Mouse (Mus musculus) induced T-regulatory cell, adult 2 months (primary cell): ENCODE measurements around the gene Abca14.

Source experiments
- DNase-seq: peaks from one replicate; pipeline ENCODE4 v3.0.0-alpha.2; 2012; ENCODE audit warnings: low read depth

Gene Abca14

DNA sequence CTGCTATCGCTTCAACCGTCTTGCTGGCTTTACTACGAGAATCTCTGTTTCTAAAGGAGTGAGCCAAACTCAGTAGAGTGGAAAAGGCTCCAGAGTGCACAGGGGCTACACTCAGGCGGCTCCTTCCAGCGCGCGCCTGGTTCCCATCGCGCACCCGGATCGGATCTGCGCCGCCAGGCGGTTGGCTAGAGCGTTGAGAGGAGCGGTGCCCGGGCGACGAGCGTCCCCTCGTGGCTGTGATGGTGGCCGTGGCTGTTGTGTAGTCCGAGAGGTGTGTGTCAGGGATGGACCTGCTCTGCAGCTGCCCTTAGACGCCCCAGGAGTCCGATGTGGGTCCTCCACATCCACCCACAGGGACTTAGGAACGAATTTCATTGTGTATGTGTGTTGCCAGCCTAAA is at the start of gene Abca14:
Gene Abca14 (plus strand): TSS at position 173 of the 400 bp plus-strand sequence.
- DNase-seq: peak; percentile 9

DNA sequence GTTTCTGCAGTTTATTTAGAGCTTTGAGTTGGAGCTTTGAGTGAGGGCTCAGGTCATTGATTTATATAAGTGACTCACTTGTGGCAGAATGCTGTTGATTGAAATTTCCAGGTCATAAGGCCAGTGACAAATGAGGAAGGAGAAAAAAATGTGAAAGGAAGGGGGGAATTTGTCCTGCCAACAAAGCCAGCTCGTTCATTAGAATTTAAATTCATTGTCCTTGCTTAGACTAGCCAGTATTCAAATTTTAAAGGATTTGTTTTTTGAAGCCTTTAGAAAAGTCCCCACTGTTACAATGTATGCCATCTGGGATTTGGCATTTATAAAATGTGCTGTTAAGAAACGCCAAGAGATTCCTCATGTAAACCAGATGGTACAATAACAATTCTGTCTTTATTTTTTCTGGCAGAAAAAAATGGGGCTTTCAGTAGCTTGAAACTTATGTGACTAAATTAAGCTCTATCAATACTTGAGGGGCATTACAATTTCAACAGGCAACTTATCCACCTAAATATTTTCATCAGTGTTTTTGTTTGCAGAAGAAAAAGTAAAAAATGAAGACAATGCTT is 46.8 kb upstream of the Abca14 start:
- DNase-seq: no peak

DNA sequence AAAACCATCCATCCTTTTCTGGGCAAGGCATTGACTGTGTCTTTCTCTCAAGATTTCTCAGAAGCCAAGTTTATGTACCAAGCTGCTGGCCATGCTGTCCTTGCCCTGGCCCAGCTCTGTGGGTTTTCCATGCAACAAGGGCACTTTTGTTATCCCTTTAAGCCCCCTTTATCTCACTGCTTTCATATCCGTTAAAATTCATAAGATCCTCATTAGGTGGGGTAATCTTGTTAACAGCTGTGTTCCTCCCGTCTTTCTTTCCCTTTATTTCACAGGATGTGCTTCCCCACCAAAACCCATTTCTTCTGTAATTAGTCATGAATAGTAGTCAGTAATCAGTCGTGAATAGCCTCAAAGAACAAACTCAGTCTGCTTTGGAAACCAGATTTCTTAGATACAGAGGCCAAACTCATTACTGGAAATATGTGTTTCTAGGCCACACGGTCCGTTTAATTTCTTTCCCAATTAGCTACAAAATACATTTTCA is 46.1 kb upstream of the Abca14 start:
- no peak for DNase-seq

DNA sequence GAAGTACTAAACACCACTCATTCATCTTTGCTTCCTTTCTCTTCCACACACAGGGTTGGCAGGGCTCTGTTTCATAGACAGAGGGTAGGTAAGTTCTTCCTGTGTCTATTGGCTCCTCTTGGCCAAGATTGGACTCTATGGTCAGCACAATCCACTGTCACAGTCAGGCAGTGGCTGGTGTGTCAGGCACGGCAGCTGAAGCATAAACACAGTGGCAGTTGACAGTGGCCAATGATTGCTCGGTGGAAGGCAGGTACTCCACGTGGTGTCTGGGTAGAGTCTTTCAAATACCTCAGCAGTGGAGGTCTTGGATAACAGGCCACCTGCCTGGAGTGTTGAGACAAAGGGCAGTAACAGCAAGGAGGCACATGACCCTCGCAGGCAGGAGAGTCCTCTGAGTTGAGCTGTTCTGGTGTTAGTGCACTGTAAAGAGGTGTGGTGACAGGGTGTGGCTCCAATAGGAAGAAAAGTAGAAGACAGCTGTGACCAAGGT is 45.6 kb upstream of the Abca14 start:
- DNase-seq: no peak

DNA sequence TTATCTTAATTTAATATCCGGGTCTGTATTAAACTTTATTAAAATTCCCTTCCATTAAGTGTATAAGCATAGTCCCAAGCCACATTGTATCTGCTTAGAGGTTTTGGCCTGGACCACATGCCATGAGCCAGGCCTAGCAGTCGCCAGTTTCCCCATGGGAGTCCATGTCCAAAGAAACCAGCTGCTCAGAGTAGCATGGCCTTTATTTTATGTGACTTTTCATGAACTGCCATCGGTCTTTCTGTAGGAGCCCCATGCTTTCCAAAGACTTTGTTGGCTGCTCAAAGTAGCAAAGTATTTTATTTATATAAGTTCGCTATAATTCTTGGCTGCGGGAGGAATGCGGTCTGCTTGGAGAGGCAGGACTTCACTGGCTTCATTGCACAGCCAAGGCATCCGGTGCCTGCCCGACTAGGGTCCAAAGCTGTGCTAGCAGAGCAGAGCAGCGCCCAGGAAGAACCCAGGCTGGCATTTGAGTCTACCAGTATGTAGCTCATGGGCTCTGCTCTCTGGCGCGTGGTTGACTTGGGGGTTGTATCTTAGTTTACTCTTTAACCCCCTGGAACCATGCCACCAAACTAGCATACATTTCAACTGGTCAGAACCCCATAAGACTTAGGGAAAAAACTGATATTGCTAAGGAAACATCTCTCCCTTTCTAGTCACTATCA is 40.0 kb upstream of the Abca14 start:
- no peak for DNase-seq

DNA sequence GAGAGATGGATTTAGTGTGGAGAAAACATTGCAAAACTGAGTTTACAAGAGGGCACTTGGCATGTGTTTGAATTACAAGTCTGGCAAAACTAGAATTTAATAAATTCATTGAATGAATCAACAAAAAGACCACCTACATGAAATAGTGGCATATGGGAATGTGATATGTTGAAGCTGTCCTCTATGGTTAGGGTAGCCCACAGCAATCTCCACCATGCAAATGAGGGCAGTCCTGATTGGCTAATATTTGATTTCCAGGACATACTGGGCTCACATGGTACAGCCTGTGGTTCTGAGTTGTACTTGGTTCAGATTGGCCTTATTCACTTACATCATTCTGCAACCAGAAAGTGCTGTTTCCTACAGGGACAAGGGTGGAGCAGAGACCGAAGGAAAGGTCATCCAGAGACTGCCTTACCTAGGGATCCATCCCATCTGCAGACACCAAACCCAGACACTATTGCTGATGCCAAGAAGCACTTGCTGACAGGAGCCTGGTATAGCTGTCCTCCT is 31.5 kb upstream of the Abca14 start:
- DNase-seq: no peak

DNA sequence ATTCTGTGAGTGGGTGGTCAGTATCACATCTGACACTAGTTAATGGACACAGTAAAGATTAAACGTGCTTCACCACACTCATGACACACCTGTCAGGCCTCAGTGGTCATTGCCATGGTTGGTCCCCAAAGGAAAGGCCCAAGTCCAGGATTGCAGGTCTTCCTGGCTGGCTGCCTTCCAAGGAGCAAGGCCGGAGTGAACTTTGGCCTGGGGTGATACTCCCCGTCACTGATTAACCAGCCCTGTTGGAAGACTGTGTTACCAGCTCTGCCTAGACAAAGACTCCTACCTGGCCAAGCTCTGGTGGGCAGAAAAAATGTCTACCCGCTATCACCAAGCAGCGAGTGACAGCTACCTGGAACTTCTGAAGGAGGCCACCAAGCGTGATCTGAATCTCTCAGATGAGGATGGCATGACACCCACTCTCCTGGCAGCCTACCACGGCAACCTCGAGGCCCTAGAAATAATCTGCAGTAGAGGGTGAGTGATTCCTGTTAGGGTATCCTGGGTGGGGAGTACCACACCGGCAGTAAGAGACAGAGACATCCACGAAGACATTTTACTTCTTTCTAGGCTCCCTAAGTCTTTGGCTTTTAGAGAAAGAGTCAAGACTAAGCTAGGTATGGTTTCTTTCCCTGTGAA is 30.0 kb upstream of the Abca14 start, which contains the start of gene Anks4b:
Gene Anks4b (plus strand): TSS at position 256 of the 642 bp plus-strand sequence.
- no peak for DNase-seq

DNA sequence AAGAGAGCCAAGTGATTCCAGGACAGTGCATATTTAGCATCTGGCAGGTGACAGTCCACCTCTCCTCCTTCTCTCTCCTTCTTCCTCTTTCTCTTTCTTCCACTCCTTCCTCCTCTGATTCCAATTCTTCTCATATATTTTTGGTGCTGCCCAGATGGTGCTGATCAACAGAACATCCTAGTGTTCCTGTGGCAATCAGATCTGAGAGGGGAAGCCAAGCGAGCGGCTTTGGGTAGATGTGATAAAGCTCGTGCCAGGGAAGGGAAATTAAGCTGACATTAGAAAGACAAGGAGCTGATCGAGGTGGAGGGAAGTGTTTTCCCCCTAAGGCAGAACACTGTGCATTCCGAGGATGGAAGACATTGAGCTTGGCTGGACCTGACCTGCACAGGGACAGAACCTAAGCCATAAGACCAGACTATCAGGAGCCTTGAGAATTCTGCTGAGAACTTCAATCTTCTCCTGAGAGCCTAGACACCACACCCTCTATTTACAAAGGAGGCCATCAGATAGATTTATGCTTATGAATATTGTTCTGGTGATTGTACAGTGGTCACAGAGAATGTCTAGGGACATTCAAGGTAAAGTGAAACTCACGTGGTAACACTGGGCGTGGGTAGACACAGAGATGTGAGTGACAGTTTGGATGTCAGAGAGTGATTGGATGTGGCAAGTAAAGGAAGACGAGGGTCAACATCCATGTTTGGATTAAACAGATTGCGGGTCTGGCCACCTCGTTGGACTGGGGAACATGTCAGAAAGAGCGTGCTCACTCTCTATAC is 28.8 kb upstream of the Abca14 start:
- DNase-seq: no peak

DNA sequence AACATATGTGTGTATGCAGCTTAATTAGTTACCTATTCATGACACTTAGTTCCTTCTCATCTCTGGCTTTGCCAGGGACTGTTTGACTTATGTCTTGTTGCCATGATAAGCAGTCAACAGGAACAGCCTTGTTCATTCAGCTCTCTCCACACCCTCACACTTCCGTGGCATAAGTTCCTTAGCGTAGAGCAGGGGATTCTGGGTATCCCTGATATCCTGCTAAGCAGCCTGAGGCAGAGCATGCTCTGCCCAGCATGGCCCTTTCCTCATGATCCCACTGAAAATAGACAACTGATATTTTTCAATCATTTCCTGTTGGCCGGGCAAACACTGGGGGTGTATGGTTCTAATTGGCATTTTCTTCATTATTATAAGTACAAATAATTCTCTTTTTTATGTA is 26.1 kb upstream of the Abca14 start:
- no peak for DNase-seq

DNA sequence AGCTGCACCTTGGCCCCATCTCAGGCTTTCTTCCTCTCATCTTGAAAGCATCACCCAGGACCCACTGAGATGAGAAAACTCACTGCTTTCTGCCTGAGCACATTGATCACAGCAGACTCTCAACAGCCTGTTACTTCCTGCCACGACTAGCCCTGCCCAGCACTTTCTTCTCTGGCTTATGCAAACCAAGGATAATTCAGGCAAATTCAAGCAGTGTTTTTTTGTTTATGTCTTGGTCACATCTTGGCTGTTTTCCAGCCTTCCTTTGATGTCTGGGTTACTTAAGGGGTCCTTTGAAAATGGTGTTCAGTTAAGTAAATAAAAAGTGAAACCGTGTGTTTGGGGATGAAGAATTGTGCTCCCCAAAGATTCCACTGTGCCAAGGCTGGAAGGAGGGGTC is 24.8 kb upstream of the Abca14 start:
- no peak for DNase-seq

DNA sequence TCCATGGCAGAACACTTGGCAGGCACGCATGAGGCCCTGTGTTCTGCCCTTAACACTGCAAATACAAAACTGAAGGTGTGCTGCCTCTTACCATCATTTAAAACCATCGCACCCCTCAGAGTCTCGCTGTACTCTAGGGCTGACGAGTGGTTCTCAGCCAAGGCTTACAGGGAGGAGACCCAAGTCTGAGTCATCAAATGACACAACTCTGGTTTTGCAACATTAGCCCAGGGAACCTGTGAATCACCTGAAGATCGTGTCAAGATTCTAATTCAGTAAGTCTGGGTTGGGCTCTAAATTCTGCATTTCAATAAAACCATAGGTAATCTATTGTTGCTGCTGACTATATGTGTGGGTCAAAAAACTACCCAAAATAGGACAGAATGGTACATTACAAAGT is 23.2 kb upstream of the Abca14 start:
- no peak for DNase-seq

DNA sequence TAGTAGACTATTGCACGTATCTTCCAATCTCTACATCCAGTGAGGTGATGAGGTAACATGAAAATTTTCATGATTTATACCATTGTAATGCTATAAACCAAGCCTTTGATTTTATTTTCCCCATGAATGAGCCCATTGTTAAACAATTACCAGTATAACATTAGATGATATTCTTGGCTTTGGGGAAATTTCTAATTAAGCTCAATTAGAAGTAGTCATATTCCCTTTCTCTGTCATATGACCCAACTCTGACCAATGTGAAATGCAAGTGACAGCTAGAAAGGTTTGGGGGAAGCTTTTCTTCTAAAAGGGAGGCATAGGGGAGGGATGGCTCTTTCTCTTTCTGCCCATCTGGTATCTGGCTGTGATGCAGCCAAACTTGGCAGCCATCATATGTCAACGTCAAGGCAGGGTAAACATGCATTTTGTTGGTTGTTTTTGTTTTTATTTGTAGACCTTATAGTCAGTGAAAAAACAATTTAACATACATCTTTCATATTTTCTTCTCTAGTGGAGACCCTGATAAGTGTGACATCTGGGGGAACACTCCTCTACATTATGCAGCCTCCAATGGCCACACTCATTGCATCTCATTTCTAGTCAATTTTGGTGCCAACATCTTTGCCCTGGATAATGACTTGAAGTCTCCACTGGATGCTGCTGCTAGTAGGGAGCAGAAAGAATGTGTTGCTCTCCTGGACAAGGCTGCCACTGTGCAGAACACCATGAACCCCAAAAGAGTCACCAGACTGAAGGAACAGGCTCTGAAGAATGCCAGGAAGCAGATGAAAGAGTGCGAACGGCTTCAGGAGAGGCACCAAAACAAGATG is 22.1 kb upstream of the Abca14 start:
- DNase-seq: no peak

DNA sequence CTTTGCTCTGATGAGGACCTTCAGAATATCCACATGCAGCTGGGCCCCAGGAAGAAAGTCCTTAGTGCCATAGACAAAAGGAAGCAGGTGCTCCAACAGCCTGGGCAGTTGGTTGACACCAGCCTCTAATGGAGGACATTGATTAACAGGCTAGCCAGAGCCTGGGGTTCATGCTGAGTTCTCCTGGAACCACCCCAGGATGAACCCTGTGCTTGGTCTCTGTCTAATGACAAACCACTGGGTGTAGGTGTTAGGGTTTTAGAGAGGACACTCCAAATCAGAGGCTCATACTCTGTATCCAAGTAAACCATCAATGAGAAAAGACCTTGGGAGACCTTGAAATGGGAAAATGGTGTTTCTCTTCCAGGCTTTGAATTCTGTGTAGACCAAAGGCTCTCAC is 20.9 kb upstream of the Abca14 start:
- DNase-seq: no peak

DNA sequence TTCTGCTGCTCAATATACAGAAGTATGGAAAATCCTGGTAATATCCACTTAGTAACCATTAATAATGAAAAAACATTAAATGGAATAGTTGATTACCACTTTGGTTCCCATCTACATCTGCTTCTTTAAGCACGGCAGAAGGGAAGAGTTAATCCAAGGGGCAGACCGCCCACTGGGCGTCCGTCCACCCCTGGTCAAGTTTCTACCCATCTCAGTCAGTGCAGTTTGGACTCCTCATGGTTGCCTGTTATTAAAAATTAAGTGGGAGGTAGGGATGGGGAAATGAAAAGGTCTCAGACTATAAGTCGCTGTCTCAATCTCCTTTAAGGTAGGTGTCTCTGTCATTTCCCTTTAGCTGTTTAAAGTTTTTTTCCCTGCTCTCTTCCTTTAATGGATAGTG is 14.8 kb upstream of the Abca14 start:
- no peak for DNase-seq

DNA sequence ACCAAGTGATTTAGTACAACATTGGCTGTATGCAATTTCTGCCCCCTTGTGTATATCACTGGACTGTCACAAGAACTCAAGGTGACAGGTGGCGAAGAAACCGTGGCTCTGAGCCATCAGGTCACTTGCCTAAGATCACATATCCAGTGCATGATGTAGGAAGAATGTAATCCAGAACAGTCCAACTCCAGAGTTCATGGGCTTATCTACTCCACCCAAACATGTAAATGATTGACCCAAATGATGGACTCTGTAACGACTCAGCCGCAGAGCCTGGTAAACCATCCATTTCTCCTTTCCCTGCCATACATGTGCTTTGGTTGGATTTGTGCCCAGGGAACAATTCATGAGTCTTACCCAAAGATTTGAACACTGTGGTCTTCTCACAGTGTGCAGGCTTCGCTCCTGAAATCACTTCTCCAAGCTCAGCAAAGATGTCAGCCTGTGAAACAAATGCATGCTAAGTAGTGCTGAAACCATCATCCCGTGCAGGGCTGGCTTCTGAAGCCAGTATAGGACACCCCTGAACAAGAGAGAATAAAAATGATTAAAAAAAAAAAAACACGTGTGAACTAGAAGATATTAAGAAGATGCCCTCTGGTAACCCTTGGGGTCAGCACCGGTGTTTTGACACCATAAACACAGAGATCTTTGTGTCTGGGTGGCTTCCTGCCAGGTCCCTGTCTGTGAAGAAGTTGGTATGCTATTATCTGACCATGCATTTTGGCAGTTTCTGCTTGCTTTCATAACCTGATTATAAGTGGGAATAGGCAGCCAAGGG is 14.2 kb upstream of the Abca14 start:
- no peak for DNase-seq

DNA sequence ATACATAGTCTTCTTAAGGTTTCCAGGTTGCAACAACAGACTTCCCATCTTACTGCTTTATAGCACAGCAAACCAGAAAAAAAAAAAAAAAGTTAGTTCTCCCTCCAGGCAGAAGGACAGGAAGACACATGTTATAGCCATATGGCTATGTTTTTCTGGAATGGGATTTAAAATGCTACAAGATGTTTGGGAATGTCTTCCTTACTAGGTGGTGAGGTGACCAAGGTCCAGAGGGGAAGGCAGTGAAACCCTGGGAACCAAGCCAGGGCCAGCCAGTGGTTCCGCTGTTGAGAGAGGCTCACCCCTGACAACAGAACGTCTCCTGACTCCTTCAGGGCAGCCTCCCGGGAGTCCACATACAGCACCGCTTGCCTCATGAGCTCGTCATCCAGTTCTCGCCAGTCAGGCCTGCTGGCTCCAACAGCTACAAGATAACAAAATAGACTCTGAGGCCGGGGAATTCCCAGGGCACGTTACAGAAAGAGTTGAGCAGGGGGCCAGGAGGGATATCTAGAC is 13.6 kb upstream of the Abca14 start:
- no peak for DNase-seq

DNA sequence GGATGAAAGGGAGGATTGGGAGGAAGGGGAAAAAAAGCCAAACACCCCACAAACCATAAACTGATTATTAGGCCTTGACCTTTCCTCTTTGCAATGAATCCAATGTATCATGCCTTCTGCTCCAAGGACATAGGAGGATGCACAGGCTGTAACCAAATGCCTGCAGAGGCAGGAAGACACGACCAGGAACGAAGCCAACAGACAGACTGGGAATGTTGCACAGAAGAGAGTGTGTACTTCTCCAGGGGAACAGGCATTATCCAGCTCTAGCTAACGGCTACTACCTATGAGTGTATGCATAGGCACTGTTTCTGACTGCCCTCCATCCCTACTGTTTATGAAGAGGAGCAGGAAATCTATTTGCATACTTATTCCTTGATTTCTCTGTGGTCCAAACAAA is 11.6 kb upstream of the Abca14 start:
- no peak for DNase-seq

DNA sequence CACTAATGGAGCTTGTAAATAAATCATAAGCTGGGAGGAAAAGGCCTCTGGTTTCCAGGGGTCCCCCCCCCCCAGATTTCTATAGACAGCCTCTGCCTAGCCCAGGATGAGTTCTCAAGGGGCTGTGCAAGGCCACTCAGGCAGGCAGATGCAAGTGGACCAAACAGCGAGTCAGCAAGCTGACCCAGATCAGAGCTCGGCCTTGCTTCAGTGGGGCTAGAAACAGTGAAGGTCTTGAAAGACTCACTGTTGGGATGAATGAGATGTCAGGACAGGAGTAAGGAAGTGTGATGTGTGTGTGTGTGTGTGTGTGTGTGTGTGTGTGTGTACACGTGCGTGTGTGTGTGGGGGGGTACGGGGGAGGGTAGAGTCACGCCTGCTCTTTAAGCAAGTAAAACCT is 10.9 kb upstream of the Abca14 start:
- no peak for DNase-seq

DNA sequence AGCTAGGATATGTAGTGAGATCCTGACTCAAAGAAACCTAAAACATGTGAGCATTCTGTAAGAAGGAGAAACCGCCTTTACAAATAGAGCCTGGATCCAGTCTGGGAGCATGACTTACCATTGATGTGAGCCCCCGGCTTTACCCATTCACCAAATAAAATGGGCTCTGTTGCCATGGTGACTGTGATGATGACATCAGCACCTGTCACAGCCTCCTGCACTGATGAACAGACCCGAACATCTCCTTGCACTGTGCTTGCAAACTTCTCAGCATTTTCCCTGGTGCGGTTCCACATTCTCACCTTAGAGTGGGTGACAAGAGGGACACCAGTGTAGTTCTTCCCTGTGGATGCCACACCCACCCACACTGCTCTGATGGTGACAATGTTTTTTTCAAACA is 8.6 kb upstream of the Abca14 start:
- no peak for DNase-seq

DNA sequence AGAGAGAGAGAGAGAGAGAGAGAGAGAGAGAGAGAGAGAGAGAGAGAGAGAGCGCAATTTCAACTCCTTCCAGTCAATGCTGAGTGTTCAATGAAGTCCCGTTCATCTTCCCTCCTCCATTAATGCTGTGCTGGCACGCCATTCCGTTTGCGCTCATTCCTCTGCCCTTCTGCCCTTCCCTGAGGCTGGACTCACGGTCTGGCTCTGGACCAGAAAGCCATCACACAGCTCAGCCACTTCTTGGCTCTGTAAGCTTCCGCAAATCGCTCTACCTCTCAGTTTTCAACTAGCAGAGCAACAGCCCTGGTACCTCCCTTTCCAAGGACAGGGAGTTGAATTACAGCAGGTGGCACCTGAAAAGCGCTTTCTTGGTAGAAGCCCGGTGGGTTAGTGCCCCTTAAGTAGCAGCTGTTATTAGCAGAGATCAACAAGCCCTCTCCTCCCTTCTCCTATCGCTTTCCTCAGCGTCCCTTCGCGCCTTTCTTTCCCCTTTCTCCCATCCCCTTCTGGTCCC is 2.5 kb upstream of the Abca14 start:
- no peak for DNase-seq
